Comparison of ENCODE assay signal across 8 mouse cellular contexts in the genomic region with DNA sequence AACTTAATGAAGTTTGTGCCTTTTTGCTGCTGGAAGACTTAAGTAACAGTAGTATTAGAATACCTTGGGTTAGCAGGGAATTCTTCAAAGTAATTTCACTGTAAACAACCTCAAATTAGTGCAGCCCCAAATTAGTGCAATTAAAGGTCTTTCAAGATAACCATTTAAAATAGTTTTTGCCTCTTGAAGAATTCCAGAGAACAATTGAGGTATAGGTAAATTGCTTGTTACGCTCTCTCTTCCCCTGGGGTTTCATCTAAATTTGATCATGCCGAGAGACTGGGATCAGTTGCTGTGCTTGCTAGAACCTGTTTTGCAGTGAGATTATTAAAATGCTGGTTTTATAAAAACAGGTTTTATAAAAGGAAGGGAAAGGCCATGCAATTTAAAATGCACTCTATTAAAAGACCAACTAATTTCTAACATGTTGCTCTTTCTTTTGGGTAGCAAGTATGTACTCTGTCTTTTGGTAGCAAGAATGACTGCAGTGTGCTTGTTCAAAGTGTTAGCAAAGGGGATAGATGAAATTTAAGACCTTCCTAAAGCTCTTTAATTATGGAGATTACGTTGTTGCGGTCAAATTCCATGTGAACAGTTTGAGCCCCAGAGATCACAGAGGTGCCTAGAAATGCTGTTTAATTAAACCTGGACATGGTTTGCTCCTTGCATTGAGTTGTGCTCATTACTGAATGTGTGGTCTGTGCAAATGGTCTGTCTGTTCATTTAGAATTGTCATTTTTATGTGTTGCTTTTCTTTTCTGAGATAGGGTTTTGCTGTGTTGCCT. TPM values are rescaled to one million over a fixed set of nuclear protein-coding genes. Genes with fewer than 3 reads are reported as not detected.
DNase-seq lines count a peak whose midpoint lies in the region; ATAC-seq and TF ChIP-seq lines count a peak whose summit lies in the region.

No protein-coding gene starts in this region.

- H3K4me1 ChIP-seq in cerebellum, adult 2 months (ENCODE audit: control insufficient read depth, insufficient read depth, low read length) = peaks cover 2% of the 10 kb centered on the region
- no peaks in the 10 kb centered on the region for H3K4me1 ChIP-seq in neural tube, embryonic 11.5 days (ENCODE audit: control insufficient read depth, insufficient read depth, low read length)
- H3K4me1 ChIP-seq in limb, embryonic 13.5 days = peaks cover 9% of the 10 kb centered on the region
- no peaks in the 10 kb centered on the region for H3K4me1 ChIP-seq in stomach, postnatal 0 days (replicated peaks; ENCODE audit: control insufficient read depth, insufficient read depth)

- H3K27me3 ChIP-seq in cerebellum, adult 2 months (ENCODE audit: control insufficient read depth, insufficient read depth, low read length) = no peaks in the 10 kb centered on the region
- no peaks in the 10 kb centered on the region for H3K27me3 ChIP-seq in neural tube, embryonic 11.5 days (ENCODE audit: control insufficient read depth, insufficient read depth, low read length)
- H3K27me3 ChIP-seq in limb, embryonic 13.5 days = no peaks in the 10 kb centered on the region
- no peaks in the 10 kb centered on the region for H3K27me3 ChIP-seq in stomach, postnatal 0 days (ENCODE audit: control insufficient read depth, insufficient read depth, low read length)

- no peaks in the 10 kb centered on the region for H3K9me3 ChIP-seq in neural tube, embryonic 11.5 days (ENCODE audit: control insufficient read depth, low read length)
- no peaks in the 10 kb centered on the region for H3K9me3 ChIP-seq in limb, embryonic 13.5 days
- no peaks in the 10 kb centered on the region for H3K9me3 ChIP-seq in stomach, postnatal 0 days (ENCODE audit: control insufficient read depth, low read length)

- no peak for TF ChIP-seq POLR2A in cerebellum, adult 2 months (IDR thresholded peaks at IDR 0.05; ENCODE audit: borderline replicate concordance, insufficient read depth, low read length)

- 42% methylated on average over 4 of the region's 4 CpGs for WGBS in cerebellum, adult 2 months
- 41% methylated on average over 4 of the region's 4 CpGs for WGBS in neural tube, embryonic 11.5 days
- 9% methylated on average over 4 of the region's 4 CpGs for WGBS in limb, embryonic 13.5 days
- WGBS in stomach, postnatal 0 days = 62% methylated on average over 4 of the region's 4 CpGs

- no peak overlapping the region for H3K27ac ChIP-seq in cerebellum, adult 2 months (ENCODE audit: insufficient read depth, low read length)
- no peak overlapping the region for H3K27ac ChIP-seq in neural tube, embryonic 11.5 days (ENCODE audit: low read depth, low read length)
- H3K27ac ChIP-seq in limb, embryonic 13.5 days = no peak overlapping the region
- H3K27ac ChIP-seq in stomach, postnatal 0 days (replicated peaks) = no peak overlapping the region

- H3K9ac ChIP-seq in neural tube, embryonic 11.5 days (ENCODE audit: low read length) = no peak overlapping the region
- 0 out of 2 replicates have a peak overlapping the region, but pooled peaks have one; percentile 94 for H3K9ac ChIP-seq in limb, embryonic 13.5 days
- H3K9ac ChIP-seq in stomach, postnatal 0 days (ENCODE audit: low read length) = no peak overlapping the region

- H3K36me3 ChIP-seq in neural tube, embryonic 11.5 days (ENCODE audit: control insufficient read depth, insufficient read depth, low read length) = no peaks in the 10 kb centered on the region
- no peaks in the 10 kb centered on the region for H3K36me3 ChIP-seq in limb, embryonic 13.5 days
- H3K36me3 ChIP-seq in stomach, postnatal 0 days (ENCODE audit: control insufficient read depth, insufficient read depth, low read length) = no peaks in the 10 kb centered on the region

- TF ChIP-seq EP300 in stomach, postnatal 0 days (optimal IDR thresholded peaks at IDR 0.05) = no peak

- H3K4me2 ChIP-seq in neural tube, embryonic 11.5 days (ENCODE audit: low read depth) = peak overlapping the region; percentile 85
- H3K4me2 ChIP-seq in limb, embryonic 13.5 days (replicated peaks) = peak overlapping the region; percentile 72
- peak overlapping the region; percentile 84 for H3K4me2 ChIP-seq in stomach, postnatal 0 days (replicated peaks; ENCODE audit: low read depth)

- no peak for ATAC-seq in neural tube, embryonic 11.5 days (ENCODE audit: insufficient read depth, low FRiP score, low TSS enrichment)
- ATAC-seq in limb, embryonic 13.5 days (ENCODE audit: low FRiP score, low read depth) = no peak
- ATAC-seq in stomach, postnatal 0 days (ENCODE audit: low FRiP score, low TSS enrichment) = no peak

- H3K4me3 ChIP-seq in cerebellum, adult 2 months (replicated peaks; ENCODE audit: insufficient read depth, low read depth, low read length) = peak overlapping the region; percentile 72
- peak overlapping the region; percentile 80 for H3K4me3 ChIP-seq in neural tube, embryonic 11.5 days (ENCODE audit: low read depth, low read length)
- H3K4me3 ChIP-seq in limb, embryonic 13.5 days = peak overlapping the region; percentile 93
- H3K4me3 ChIP-seq in stomach, postnatal 0 days (ENCODE audit: low read depth, low read length) = peak overlapping the region; percentile 89

- no peak for TF ChIP-seq CTCF in cerebellum, adult 2 months (IDR thresholded peaks at IDR 0.05; ENCODE audit: borderline replicate concordance, insufficient read depth, low read depth, low read length)
- no peak for TF ChIP-seq CTCF in stomach, postnatal 0 days (IDR thresholded peaks at IDR 0.05; ENCODE audit: low read depth)

- DNase-seq in cerebellum, adult 2 months = no peak
- DNase-seq in cerebellum, postnatal 36 days = no peak
- DNase-seq in neural tube, embryonic 11.5 days (ENCODE audit: low spot score) = no peak
- DNase-seq in neural tube, embryonic 10.5 days (ENCODE audit: extremely low spot score, low spot score) = no peak
- no peak for DNase-seq in stomach, postnatal 0 days (ENCODE audit: low spot score)
- DNase-seq in adipocyte (ENCODE audit: low spot score) = no peak
- DNase-seq in thymus, adult 18-20 months = no peak

RNA-seq across cellular contexts. Expression of a gene that starts 1.7 kb away (rescaled TPM):
- polyA plus RNA-seq in cerebellum, adult 2 months (2012; rRNA removed) = 18.4 and 19.4 TPM in 2 replicates
- polyA plus RNA-seq in neural tube, embryonic 11.5 days (2014; fragmentation: Nextera tagmentation; extraction: Ambion mirVana) = 11.7 and 11.8 TPM in 2 replicates
- 10.2 and 10.6 TPM in 2 replicates for polyA plus RNA-seq in limb, embryonic 13.5 days (2015; fragmentation: Nextera tagmentation; extraction: Ambion mirVana)
- polyA plus RNA-seq in stomach, postnatal 0 days (2015; fragmentation: Nextera tagmentation; extraction: Ambion mirVana) = 4.5 and 5.1 TPM in 2 replicates
